Mouse (Mus musculus) lung, adult 2 months (tissue): ENCODE data around the gene Ccdc85b.

Source experiments
- CTCF ChIP-seq: fragments of 200-500 bp; IDR thresholded peaks from 2 replicates; pipeline ENCODE4 v1.5.1; 2011; ENCODE audit warnings: mild to moderate bottlenecking, low read length, control low read depth; ENCODE audit not compliant: insufficient read depth
- POLR2A ChIP-seq: fragments of 200-500 bp; IDR thresholded peaks from 2 replicates; pipeline ENCODE4 v1.6.1; 2011; ENCODE audit warnings: low read depth, mild to moderate bottlenecking, control low read depth, low read length, borderline replicate concordance; ENCODE audit errors: extremely low read depth

- no peak for TF ChIP-seq POLR2A
- TF ChIP-seq CTCF = no peak
Observed at GRCm38 (mm10) chr19:5422895-5423443, 34.7 kb downstream of the Ccdc85b start.
